Mouse (Mus musculus): ENCODE measurements around the gene Olfr902.
"Not testable (repeated sequence)": the region's sequence is repeated elsewhere in the genome, so short reads cannot be mapped to it uniquely, and the experiment has no call there.

Olfr902 gene

GRCm38 (mm10) chr9:38447352-38447751 is at the start of gene Olfr902:
Gene Olfr902 (plus strand): TSS chr9:38447652.
- DNase-seq (ENCODE audit: low read depth), result no peak

GRCm38 (mm10) chr9:38401398-38401797 is 46.1 kb upstream of the Olfr902 start, which contains the start of gene Olfr147:
Gene Olfr147 (plus strand): TSS chr9:38401698.
- no peak for DNase-seq (ENCODE audit: low read depth)

GRCm38 (mm10) chr9:38407502-38407901 is 40.0 kb upstream of the Olfr902 start:
- not testable (repeated sequence) for DNase-seq (ENCODE audit: low read depth)

- not testable (repeated sequence) for DNase-seq (ENCODE audit: low read depth)
These were observed 34.0 kb upstream of the Olfr902 start for GRCm38 (mm10) chr9:38413502-38413901.

GRCm38 (mm10) chr9:38423801-38424200 is 23.7 kb upstream of the Olfr902 start:
- no peak for DNase-seq (ENCODE audit: low read depth)

GRCm38 (mm10) chr9:38427026-38427425 is 20.4 kb upstream of the Olfr902 start:
- DNase-seq (ENCODE audit: low read depth), result no peak

- no peak for DNase-seq (ENCODE audit: low read depth)
These were observed 18.3 kb upstream of the Olfr902 start, which contains the start of gene Olfr901 for GRCm38 (mm10) chr9:38429155-38429554. Gene Olfr901 (plus strand): TSS chr9:38429455.

- DNase-seq (ENCODE audit: low read depth), result no peak
These were observed 15.4 kb downstream of the Olfr902 start, which contains the start of gene Olfr904 for GRCm38 (mm10) chr9:38462844-38463243. Gene Olfr904 (plus strand): TSS chr9:38463144.

- no peak for DNase-seq (ENCODE audit: low read depth)
These were observed 23.4 kb downstream of the Olfr902 start, which contains the start of gene Olfr905 for GRCm38 (mm10) chr9:38470807-38471206. Gene Olfr905 (plus strand): TSS chr9:38471107.

- no peak for DNase-seq (ENCODE audit: low read depth)
These were observed 39.3 kb downstream of the Olfr902 start, which contains the start of gene Olfr906 for GRCm38 (mm10) chr9:38486785-38487184. Gene Olfr906 (plus strand): TSS chr9:38487085.

- no peak for DNase-seq (ENCODE audit: low read depth)
These were observed 48.0 kb downstream of the Olfr902 start, which contains the start of gene Olfr907 for GRCm38 (mm10) chr9:38495501-38495900. Gene Olfr907 (plus strand): TSS chr9:38495801.
